Mouse (Mus musculus) neural tube, embryonic 13.5 days (tissue): ENCODE measurements around the gene Etl4. TPM values are rescaled to one million over a fixed set of nuclear protein-coding genes. Genes with fewer than 3 reads are reported as not detected.

ENCODE experiments used
- ATAC-seq: fragments of 200-750 bp; cut with Nextera tagmentation; 2 replicates; pipeline ENCODE4 v1.8.0; 2017; ENCODE audit warnings: low read depth, mild to moderate bottlenecking, moderate TSS enrichment, moderate library complexity
- H3K27ac ChIP-seq: fragments of 300-500 bp; sonication (generic); replicated peaks from 2 replicates; pipeline ENCODE4 v1.5.1; 2015; ENCODE audit warnings: moderate library complexity, mild to moderate bottlenecking, inconsistent platforms
- H3K27me3 ChIP-seq: fragments of 300-500 bp; sonication (generic); 2 replicates; pipeline ENCODE4 v1.6.1; 2015; ENCODE audit warnings: mild to moderate bottlenecking, inconsistent platforms
- H3K36me3 ChIP-seq: fragments of 300-500 bp; sonication (generic); 2 replicates; pipeline ENCODE4 v1.6.1; 2015; ENCODE audit warnings: mild to moderate bottlenecking, inconsistent platforms
- H3K4me1 ChIP-seq: fragments of 300-500 bp; sonication (generic); replicated peaks from 2 replicates; pipeline ENCODE4 v1.6.1; 2015; ENCODE audit warnings: inconsistent platforms
- H3K4me2 ChIP-seq: fragments of 300-500 bp; sonication (generic); 2 replicates; pipeline ENCODE4 v1.6.1; 2015; ENCODE audit warnings: inconsistent platforms, mild to moderate bottlenecking, moderate library complexity
- H3K4me3 ChIP-seq: fragments of 300-500 bp; sonication (generic); 2 replicates; pipeline ENCODE4 v1.5.1; 2015; ENCODE audit warnings: mild to moderate bottlenecking, inconsistent platforms
- H3K9ac ChIP-seq: fragments of 300-500 bp; sonication (generic); 2 replicates; pipeline ENCODE4 v1.6.1; 2015; ENCODE audit warnings: moderate library complexity, mild to moderate bottlenecking, inconsistent platforms
- H3K9me3 ChIP-seq: fragments of 300-500 bp; sonication (generic); 2 replicates; pipeline ENCODE4 v1.6.1; 2016; ENCODE audit warnings: inconsistent platforms
- WGBS: fragments of 180-500 bp; shearing (Covaris S2); methylation state at CpG from one replicate; pipeline ENCODE4 v1.1.7; 2015; 5-methylcytosine and 5-hydroxymethylcytosine counted together
- polyA plus RNA-seq: library from polyadenylated mRNA; unstranded; fragments of >200 nt; fragmentation: Nextera tagmentation; extraction: Ambion mirVana; gene quantifications from 2 replicates; pipeline ENCODE4 v1.2.1, GENCODE M21; 2015

The Etl4 gene
- polyA plus RNA-seq, 1 experiment from 2014 or later: 5.4 TPM

DNA sequence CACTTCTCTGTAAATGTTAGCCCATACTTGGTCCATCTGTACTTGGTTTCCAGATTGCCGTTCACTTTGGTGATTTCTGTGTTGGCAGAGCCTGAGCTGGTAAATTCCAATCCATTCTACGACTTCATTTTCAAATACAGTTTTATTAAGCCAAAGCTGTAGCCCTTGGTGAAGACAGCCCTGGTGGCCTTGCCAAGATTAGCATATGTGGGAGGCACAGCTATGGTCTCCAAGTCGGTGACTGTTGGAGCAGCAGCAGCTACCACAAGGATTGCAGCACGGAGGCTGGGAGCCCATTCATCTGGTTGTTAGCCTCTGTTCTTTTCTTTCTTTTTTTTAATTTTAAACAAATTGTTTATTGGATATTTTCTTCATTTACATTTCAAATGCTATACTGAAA is 128.1 kb downstream of the Etl4 start:
- no peaks in the 10 kb centered on the region for H3K36me3 ChIP-seq
- ATAC-seq: no peak
- 96% methylated on average over 4 of the region's 4 CpGs for WGBS

DNA sequence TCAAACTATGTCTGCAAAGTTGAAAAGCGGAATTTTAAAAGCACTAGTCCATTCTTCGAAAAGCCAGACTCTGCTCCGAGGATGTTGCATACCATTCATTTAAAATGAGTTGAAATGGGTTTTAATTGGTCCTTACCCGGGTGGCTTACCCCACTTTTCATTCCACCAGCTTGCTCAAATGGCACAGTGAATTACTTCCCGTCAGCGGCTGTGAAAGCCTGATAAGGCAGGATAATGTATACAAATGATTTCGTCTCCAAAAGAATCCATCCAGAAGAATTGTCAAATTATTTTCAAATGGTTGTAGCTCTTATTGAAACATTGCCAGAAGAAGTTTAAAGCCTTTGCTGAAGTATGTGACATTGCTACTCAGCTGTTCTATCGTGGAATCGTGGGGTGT is 162.8 kb downstream of the Etl4 start:
- no peak overlapping the region for H3K9ac ChIP-seq
- 62% methylated on average over 9 of the region's 9 CpGs for WGBS
- no peak overlapping the region for H3K27ac ChIP-seq
- H3K27me3 ChIP-seq: no peaks in the 10 kb centered on the region
- no peak overlapping the region for H3K4me3 ChIP-seq
- ATAC-seq: no peak
- H3K36me3 ChIP-seq: no peaks in the 10 kb centered on the region
- no peaks in the 10 kb centered on the region for H3K9me3 ChIP-seq
- no peak overlapping the region for H3K4me2 ChIP-seq
- H3K4me1 ChIP-seq: no peaks in the 10 kb centered on the region

More for the DNA sequence above, 128.1 kb downstream of the Etl4 start:
- H3K9ac ChIP-seq: no peak overlapping the region
- no peak overlapping the region for H3K4me2 ChIP-seq
- H3K27ac ChIP-seq: no peak overlapping the region
- H3K4me1 ChIP-seq: no peaks in the 10 kb centered on the region
- no peak overlapping the region for H3K4me3 ChIP-seq
- H3K9me3 ChIP-seq: no peaks in the 10 kb centered on the region
- H3K27me3 ChIP-seq: no peaks in the 10 kb centered on the region

DNA sequence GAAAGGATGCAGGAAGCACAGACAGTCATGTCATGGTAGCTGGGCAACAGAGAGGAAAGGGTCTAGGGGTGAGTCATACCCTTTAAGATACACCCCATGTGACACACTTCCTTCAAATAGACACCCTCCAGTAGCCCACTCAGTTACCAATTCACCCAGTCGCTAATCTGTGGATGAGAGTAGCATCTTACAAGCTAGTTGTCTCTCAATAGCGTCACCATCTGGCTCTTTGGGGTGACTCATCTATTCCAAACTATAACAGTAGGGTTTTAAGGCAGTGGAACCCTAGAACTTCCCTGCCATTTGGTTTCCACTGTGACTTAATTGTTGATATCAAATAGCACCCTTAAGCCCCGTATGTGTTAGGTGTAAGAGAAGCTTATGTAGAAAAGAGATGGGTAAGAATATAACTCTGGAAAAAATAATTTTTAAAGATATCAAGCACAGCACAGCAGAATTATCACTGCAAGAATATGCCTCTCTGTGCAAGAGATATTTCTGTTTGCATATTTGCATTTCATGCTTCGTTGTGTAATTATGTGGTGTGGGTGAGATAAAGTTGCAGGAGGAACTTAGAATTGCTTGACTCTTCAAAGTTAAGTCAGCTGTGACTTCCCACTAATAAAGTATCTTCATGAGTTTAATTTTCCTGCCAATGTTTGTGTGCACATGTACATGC is 166.7 kb downstream of the Etl4 start:
- ATAC-seq: no peak
- no peaks in the 10 kb centered on the region for H3K9me3 ChIP-seq
- no peak overlapping the region for H3K4me2 ChIP-seq
- no peaks in the 10 kb centered on the region for H3K27me3 ChIP-seq
- H3K27ac ChIP-seq: no peak overlapping the region
- no peaks in the 10 kb centered on the region for H3K36me3 ChIP-seq
- H3K4me3 ChIP-seq: no peak overlapping the region
- WGBS: 86% methylated on average over 4 of the region's 4 CpGs
- H3K9ac ChIP-seq: no peak overlapping the region
- H3K4me1 ChIP-seq: no peaks in the 10 kb centered on the region

DNA sequence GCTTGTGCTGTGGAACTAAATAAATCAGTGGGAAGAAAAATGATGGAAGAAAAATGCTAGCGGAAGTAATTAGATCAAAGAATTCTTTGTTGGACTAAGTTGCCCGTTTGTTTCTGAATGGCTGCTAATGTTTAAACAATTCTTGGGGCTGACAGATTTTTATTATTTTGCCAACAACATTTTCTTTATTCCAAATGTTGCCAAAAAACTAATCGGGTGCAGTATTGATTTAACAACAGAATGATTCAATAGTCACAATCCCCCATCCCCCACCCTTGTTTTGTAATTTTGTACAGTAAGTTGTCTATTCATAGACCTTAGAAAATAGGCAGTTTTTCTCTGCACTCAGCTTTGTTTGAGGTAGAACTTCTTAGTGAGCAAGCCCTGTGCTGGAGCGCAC is 175.2 kb downstream of the Etl4 start:
- ATAC-seq: no peak
- Histone ChIP-seq H3K36me3 (no peaks in the 10 kb centered on the region), H3K4me3 (no peak overlapping the region), H3K4me1 (no peaks in the 10 kb centered on the region), H3K9me3 (no peaks in the 10 kb centered on the region), H3K27ac (no peak overlapping the region), H3K9ac (no peak overlapping the region), H3K27me3 (no peaks in the 10 kb centered on the region), H3K4me2 (no peak overlapping the region)
- WGBS: 75% methylated on average over 4 of the region's 4 CpGs

DNA sequence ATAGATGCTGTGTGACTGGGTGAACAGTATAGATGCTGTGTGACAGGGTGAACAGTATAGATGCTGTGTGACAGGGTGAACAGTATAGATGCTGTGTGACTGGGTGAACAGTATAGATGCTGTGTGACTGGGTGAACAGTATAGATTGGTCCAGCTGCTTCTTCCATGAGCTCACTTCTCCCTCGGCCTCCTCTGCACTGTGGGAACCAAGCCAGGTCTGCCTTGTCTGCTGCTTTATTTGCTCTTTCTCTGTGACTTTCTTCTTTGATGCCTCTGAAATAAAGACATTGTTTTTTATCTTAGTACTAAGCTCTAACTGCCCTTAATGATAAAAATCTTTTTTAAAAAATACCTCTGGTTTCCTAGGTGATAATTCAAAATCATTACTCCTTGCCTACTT is 195.9 kb downstream of the Etl4 start:
- Histone ChIP-seq H3K27ac (no peak overlapping the region), H3K4me2 (no peak overlapping the region), H3K9ac (no peak overlapping the region), H3K36me3 (no peaks in the 10 kb centered on the region), H3K4me3 (no peak overlapping the region), H3K9me3 (no peaks in the 10 kb centered on the region), H3K27me3 (no peaks in the 10 kb centered on the region), H3K4me1 (no peaks in the 10 kb centered on the region)
- WGBS: 100% methylated on average over 1 of the region's 1 CpGs
- no peak for ATAC-seq

DNA sequence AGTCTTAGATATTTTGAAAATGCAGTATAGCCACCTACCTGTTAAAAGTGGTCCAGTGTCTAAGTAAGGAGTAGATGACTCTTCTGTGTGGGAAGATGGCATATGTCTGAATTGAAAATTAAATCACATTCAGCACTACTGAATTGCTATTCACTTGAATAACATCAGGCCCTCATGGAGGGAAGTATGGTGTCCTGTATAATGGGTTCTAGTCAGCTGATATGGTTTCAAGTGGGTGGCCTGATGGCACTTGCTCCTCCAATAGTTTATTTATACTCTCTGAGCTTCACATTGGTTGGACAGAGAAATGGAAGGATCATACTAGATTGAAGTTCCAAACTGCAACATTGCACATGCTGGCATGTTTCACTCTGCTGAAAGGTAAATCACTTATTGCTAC is 202.1 kb downstream of the Etl4 start:
- no peak for ATAC-seq
- no peaks in the 10 kb centered on the region for H3K27me3 ChIP-seq
- H3K9ac ChIP-seq: no peak overlapping the region
- no peak overlapping the region for H3K4me3 ChIP-seq
- H3K9me3 ChIP-seq: no peaks in the 10 kb centered on the region
- no peaks in the 10 kb centered on the region for H3K4me1 ChIP-seq
- no peak overlapping the region for H3K27ac ChIP-seq
- H3K36me3 ChIP-seq: no peaks in the 10 kb centered on the region
- H3K4me2 ChIP-seq: no peak overlapping the region

DNA sequence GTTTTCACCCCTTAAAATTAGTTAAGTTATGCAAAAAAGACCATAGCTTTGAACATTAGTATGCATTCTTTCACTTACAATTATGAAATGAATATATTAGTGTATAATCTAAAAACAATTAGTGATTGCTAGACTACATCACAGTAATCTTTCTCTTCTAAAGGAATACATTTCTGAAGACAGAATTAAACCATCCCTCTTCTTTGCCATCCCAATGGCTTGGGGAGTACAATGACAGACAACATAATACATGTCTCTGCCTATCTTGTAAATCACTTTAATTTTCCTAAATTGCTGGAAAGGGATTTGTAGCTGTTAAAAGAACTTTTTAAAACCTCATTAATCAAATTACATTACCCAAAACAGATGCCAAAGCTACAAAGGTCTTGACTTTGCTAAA is 216.3 kb downstream of the Etl4 start:
- Histone ChIP-seq H3K36me3 (no peaks in the 10 kb centered on the region), H3K27ac (no peak overlapping the region), H3K27me3 (no peaks in the 10 kb centered on the region), H3K9ac (no peak overlapping the region), H3K4me2 (no peak overlapping the region), H3K4me1 (no peaks in the 10 kb centered on the region), H3K9me3 (no peaks in the 10 kb centered on the region), H3K4me3 (no peak overlapping the region)
- ATAC-seq: no peak

DNA sequence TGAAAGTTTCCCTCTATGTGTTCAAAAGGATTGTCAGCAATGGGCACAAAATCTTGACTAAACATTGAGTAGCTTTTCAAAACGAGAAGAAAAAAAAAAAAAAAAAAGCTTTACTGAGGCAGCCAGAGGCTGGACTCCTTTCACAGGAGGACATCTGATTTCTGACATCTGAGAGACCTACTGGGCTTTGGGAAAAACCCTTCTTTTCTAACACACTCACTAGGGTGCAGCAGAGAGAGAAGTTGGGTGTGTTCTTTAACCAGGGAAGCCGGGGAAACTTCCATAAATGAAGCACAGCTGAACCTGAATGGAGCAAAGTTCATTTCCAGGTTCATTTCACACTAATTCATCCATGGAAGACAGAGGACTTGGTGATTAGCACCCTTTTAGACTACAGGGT is 222.2 kb downstream of the Etl4 start:
- no peak overlapping the region for H3K9ac ChIP-seq
- H3K27ac ChIP-seq: no peak overlapping the region
- H3K4me2 ChIP-seq: no peak overlapping the region
- H3K9me3 ChIP-seq: no peaks in the 10 kb centered on the region
- no peaks in the 10 kb centered on the region for H3K36me3 ChIP-seq
- H3K4me3 ChIP-seq: no peak overlapping the region
- no peak for ATAC-seq
- H3K27me3 ChIP-seq: no peaks in the 10 kb centered on the region
- H3K4me1 ChIP-seq: no peaks in the 10 kb centered on the region
- WGBS: 26% methylated on average over 2 of the region's 2 CpGs

DNA sequence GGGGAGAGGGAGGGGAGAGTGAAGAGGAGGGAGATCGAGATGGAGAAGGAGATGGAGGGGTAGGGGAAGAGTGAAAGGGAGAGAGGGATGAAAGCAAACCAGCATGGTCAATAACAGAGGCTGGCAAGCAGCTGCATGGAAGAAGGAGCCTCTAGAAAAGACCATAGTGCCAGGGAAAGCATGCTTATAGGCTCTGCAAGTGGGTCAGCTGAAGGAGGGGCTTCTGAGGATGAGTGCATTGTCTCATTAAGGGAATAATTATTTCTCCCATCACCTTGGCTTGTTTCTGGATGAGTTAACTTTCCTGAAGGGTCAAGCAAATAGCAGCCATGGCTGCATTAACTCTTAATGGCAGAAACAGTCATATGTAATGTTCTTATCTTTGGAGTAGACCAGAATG is 228.8 kb downstream of the Etl4 start:
- ATAC-seq: no peak
- H3K4me3 ChIP-seq: no peak overlapping the region
- no peaks in the 10 kb centered on the region for H3K36me3 ChIP-seq
- H3K9me3 ChIP-seq: no peaks in the 10 kb centered on the region
- H3K4me2 ChIP-seq: no peak overlapping the region
- H3K27ac ChIP-seq: no peak overlapping the region
- no peaks in the 10 kb centered on the region for H3K4me1 ChIP-seq
- no peaks in the 10 kb centered on the region for H3K27me3 ChIP-seq
- no peak overlapping the region for H3K9ac ChIP-seq
- WGBS: 68% methylated on average over 1 of the region's 1 CpGs

DNA sequence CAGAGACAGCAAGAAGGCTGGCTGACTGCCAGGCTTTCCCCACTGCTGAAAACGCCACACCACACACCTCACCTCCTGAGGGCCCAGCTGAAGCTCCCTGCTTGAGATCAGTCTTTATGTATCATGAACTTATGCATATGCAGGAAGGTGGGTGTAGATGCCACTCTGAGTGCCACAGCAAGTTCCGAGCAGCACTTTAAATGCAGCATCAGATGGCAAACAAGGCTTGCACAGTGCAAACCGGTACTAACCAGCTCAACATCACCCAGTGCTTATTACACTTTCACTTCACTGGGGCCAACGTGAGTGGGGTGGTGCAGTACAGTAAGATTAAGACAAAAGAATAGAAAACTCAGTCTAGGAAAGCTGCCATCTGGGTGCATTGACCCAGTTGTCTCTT is 235.8 kb downstream of the Etl4 start:
- Histone ChIP-seq H3K27me3 (no peaks in the 10 kb centered on the region), H3K4me1 (no peaks in the 10 kb centered on the region), H3K9me3 (no peaks in the 10 kb centered on the region), H3K4me2 (no peak overlapping the region), H3K4me3 (no peak overlapping the region), H3K36me3 (no peaks in the 10 kb centered on the region), H3K9ac (no peak overlapping the region), H3K27ac (no peak overlapping the region)
- ATAC-seq: no peak
- 76% methylated on average over 4 of the region's 4 CpGs for whole genome bisulfite sequencing

DNA sequence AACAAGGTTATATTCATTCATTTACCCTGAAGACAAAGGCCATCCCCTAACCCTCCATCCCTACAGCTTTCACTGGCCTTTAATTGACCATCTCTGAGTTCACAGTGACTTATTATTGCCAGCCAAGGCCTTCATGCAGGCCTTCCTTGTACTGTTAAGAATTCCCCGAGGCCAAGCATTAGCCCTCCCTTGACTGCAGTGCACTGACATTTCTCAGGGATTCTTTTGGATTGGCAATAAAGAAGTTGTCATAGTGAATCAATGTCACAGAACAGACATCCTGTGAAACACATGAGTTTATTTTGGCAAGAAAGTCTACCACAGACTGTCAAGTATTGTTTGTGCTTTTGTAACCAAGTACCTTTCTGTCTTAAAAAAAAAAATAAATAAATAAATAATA is 257.5 kb downstream of the Etl4 start:
- H3K27me3 ChIP-seq: no peaks in the 10 kb centered on the region
- no peak overlapping the region for H3K27ac ChIP-seq
- no peaks in the 10 kb centered on the region for H3K4me1 ChIP-seq
- ATAC-seq: no peak
- H3K36me3 ChIP-seq: no peaks in the 10 kb centered on the region
- H3K4me2 ChIP-seq: no peak overlapping the region
- no peak overlapping the region for H3K4me3 ChIP-seq
- 47% methylated on average over 1 of the region's 1 CpGs for WGBS
- H3K9me3 ChIP-seq: no peaks in the 10 kb centered on the region
- H3K9ac ChIP-seq: no peak overlapping the region

DNA sequence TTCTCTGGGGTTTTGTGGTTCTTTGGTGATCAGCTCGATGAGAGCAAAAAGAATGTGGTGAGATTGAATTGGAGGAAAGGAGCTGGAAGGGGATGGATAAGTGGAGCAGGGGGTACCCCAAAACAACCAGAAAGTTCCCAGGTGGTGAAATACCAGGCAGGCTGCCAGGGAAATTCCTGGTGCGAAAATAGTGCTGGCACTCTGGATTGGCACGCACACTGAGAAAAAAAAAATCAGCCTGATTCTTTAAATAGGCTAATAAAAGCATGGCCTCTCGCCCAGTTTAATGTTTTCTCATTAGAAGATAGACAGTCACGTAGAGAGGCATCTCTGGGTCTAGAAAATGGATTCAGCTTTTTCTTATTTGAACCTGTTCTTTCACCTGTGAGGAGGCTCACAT is 258.0 kb downstream of the Etl4 start:
- no peak overlapping the region for H3K4me2 ChIP-seq
- no peak overlapping the region for H3K9ac ChIP-seq
- H3K4me1 ChIP-seq: no peaks in the 10 kb centered on the region
- ATAC-seq: no peak
- H3K4me3 ChIP-seq: no peak overlapping the region
- H3K27ac ChIP-seq: no peak overlapping the region
- H3K27me3 ChIP-seq: no peaks in the 10 kb centered on the region
- H3K36me3 ChIP-seq: no peaks in the 10 kb centered on the region
- no peaks in the 10 kb centered on the region for H3K9me3 ChIP-seq
- 78% methylated on average over 5 of the region's 5 CpGs for WGBS

DNA sequence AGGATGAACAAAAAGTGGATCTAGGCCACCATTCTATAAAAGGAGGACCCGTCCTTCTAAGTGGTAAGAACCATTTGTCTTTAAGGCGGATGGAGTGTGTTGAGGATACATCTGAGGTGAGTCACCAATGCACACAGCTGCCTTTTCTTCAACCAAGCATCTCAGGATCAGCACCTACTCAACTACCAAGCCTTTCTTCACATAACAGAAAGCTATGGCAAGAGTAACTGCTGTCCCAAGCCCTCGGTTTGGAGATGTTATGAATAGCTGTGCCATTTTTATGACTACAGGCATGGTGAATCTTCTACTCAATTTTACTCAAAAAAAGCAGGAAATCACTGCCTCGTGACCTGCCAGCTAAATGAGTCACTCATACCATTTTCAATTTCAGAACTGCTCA is 258.6 kb downstream of the Etl4 start:
- Histone ChIP-seq H3K9me3 (no peaks in the 10 kb centered on the region), H3K9ac (no peak overlapping the region), H3K4me3 (no peak overlapping the region), H3K36me3 (no peaks in the 10 kb centered on the region), H3K4me1 (no peaks in the 10 kb centered on the region), H3K4me2 (no peak overlapping the region), H3K27me3 (no peaks in the 10 kb centered on the region), H3K27ac (no peak overlapping the region)
- WGBS: 92% methylated on average over 4 of the region's 4 CpGs
- no peak for ATAC-seq
